Mouse (Mus musculus): Measurements from ENCODE around the gene Syf2.
"Not testable (repeated sequence)": the region's sequence is repeated elsewhere in the genome, so short reads cannot be mapped to it uniquely, and the experiment has no call there.

Gene Syf2

DNA sequence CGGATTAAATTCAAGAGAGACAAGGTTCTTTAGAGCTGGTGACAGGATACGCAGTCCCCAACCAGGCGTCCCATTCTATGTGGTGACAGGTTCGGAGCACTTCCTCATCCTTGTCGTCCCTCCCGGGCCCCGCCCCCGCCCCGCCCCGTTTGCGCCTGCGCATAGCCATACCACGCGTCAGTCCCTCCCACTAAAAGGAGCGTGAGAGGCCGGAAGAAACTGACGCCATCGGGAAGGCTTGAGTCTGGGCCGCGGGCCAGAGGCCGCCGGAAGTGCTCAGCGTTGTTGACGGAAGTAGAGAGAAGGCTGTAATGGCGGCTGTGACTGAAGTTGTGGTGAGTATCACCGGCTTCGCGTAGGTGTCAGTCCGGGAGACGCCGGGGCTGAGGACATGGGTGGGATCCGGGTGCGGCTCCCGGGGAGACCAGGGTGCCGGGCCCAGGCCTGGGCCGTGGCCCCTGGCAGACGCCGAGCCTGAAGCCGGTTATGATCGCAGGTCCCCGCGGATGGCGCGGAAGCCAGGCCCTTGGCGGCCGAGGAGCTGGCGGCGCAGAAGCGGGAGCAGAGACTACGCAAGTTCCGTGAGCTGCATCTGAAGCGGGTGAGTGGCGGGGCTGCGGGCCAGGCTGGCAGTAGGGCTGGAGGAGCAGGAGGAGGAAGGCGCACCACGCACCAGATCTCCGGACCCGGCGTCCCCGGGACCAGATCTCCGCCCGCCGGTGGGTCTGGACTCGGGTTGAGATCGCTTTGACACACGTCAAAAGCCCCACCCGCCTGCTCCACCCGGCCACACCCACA lies at the start of gene Syf2:
Gene Syf2 (plus strand): TSS at position 215 of the 798 bp plus-strand sequence.
- DNase-seq (ENCODE audit: low read depth, low spot score), result peak; percentile 98

- DNase-seq (ENCODE audit: low read depth, low spot score), result no peak
Measured at GRCm38 (mm10) chr4:134883266-134883665, 47.4 kb upstream of the Syf2 start.

DNA sequence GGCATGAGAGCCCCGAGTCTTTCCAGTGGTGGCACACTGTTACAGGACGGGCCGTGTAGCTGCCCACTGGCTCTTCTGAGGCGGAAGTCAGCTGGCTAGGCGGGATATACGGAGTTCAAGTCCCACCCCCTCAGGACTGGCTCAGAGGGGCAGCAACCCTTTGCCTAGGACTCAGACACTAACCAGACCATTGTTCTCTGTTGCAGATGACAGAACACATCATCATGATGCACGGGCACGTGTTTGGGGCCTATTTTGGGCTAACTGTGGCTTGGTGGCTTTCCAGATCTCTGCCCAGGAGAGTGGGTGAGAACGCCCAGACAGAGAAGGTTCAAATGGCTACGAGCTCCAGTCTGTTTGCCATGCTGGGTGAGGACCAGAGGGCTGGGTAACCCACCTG lies 46.9 kb upstream of the Syf2 start:
- no peak for DNase-seq (ENCODE audit: low read depth, low spot score)

DNA sequence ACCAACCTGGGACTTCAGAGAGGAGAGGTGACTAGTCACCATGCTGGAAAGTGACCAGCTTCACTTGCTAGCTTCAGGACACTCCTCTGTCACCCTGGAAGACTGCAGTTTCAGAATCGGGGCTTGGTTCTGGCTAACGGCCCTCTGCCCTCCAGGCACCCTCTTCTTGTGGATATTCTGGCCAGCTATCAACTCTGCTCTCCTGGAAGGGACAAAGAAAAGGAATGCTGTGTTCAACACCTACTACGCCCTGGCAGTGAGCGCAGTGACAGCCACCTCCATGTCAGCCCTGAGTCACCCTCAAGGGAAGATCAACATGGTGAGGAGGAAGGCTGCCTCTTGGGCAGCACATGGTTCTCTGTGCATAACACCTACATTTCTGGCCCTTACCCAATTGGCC lies 46.3 kb upstream of the Syf2 start:
- DNase-seq (ENCODE audit: low read depth, low spot score), result no peak

- DNase-seq (ENCODE audit: low read depth, low spot score), result no peak
Measured at GRCm38 (mm10) chr4:134892096-134892495, 38.6 kb upstream of the Syf2 start.

DNA sequence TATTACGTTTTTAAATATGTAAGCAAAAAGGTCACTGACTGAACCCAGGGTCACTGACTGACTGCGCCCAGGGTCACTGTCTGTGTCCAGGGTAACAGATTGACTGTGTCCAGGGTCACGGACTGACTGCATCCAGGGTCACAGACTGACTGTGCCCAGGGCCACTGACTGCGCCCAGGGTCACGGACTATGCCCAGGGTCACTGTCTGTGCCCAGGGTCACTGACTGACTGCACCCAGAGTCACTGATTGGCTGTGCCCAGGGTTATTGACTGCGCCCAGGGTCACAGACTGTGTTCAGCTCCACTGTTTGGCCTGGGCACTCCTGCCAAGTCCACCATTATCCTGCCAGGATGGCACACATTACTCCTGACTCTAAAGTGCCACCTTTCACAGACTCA lies 33.4 kb upstream of the Syf2 start:
- no peak for DNase-seq (ENCODE audit: low read depth, low spot score)

DNA sequence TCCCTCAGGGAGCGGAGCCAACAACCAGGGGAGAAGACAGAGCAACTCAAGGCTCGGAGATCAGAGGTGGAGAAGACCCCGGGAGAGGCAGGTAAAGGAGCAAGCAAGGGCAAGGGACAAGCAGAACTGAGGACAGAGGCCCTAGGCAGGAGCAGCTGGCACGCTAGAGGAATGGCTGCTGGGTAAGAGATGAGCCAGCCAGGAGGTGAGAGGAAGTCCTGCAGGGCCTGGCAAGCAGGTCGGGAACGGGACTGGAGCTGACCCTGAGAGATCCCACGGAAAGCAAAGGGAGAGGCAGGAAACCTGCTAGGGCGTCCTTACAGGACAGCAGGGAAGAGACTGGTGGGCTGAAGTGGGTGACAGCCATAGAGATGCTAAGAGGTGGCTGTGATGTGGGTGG lies 29.6 kb upstream of the Syf2 start:
- no peak for DNase-seq (ENCODE audit: low read depth, low spot score)

- no peak for DNase-seq (ENCODE audit: low read depth, low spot score)
Measured at GRCm38 (mm10) chr4:134903046-134903445, 27.7 kb upstream of the Syf2 start.

- not testable (repeated sequence) for DNase-seq (ENCODE audit: low read depth, low spot score)
Measured at GRCm38 (mm10) chr4:134911406-134911805, 19.3 kb upstream of the Syf2 start.

- no peak for DNase-seq (ENCODE audit: low read depth, low spot score)
Measured at GRCm38 (mm10) chr4:134913413-134913812, 17.3 kb upstream of the Syf2 start.

DNA sequence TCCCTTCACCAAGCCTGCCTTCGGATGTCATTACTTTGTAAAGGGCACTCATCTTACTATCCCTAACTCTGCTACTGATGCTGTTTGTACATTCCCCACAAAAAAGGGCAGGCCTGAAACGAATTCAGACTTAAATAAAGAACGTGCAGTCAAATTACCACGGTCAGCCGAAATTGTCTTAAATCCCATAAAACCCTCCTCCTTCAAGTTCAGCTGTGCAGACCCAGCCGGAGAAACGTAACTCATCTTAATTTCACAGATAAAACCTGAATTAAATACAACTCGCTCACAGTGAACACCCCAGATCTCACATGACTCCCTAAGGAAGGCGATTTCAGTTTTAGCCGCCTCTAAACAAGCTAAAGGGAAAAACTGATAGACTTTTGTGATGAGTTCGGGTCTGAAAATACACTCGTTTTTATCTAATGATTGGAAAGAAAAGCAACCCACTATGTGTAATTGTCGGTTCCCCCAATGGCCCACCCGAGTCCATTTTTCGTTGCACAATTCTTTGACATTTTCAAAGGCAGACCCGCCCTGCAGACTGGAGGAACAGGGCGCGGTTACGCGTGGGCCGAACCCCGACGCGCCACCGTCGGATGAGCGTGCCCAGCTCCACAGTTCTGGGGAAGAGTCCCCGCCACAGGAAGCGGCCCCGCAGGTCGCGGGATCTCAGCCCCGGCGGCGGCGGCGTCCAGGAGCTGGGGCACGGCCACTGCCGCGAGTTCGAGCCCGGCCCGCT lies 16.4 kb upstream of the Syf2 start:
- no peak for DNase-seq (ENCODE audit: low read depth, low spot score)

DNA sequence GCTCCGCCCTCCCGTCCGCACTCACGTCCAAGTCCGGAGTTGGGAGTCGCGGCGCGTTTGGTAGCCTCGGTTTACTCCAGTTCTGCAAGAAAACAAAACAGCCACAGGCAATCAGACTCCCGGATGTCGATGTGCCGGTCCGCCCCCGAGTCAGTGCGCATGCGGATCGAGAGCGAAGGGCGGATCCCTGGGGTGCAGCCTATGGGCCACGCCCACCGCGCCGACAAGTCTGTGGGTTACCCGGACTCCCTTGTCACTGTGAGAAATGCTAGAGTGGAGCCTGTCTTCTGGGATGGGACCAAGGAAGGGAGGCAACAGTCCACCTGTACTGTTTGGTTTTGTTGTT lies 15.9 kb upstream of the Syf2 start, which contains the start of gene Tmem50a:
Gene Tmem50a (minus strand): TSS at position 161 of the 346 bp plus-strand sequence.
- DNase-seq (ENCODE audit: low read depth, low spot score), result peak; percentile 91

- DNase-seq (ENCODE audit: low read depth, low spot score), result peak; percentile 58
Measured at GRCm38 (mm10) chr4:134915223-134916050, 15.3 kb upstream of the Syf2 start.

- no peak for DNase-seq (ENCODE audit: low read depth, low spot score)
Measured at GRCm38 (mm10) chr4:134917194-134917593, 13.5 kb upstream of the Syf2 start.

GRCm38 (mm10) chr4:134918381-134918780 lies 12.3 kb upstream of the Syf2 start:
- peak; percentile 93 for DNase-seq (ENCODE audit: low read depth, low spot score)

DNA sequence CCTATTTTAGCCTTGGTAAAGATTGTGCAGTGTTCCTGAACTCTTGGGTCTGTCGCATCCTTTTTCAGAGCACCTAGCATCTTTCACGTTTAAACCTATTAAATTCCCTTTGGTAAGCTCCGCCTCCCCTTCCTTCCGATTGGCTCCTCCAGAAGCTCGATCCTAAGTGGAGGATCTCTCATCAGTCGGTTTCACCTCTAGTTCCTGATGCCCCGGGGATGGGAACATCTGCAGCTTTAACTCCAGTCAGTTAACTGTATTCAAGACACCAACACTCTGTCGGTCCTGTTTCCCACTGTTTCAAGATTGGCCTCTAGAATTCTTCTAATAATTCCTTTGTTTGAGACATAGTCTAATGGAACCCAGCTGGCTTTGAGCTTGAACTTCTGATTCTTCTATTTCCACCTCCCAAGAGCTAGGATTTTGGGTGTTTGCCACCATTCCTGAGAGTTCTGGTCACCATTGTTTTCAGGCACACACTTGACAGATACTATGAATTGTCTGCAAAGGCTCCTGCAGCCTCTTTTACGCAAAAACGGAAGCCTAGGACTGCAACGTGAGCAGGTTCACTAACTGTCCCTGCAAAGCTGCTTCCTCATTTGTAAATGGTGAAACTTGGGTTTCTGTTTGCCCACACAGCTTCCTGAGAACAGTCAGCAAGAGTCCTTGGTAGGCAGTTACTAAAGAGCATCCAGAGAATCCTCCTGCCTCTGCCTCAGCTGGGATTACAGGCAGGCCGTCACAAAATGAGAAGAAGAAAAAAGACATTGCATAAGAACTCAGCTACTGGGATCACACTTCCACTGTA lies 10.8 kb upstream of the Syf2 start:
- DNase-seq (ENCODE audit: low read depth, low spot score), result no peak

- no peak for DNase-seq (ENCODE audit: low read depth, low spot score)
Measured at GRCm38 (mm10) chr4:134920631-134921030, 10.1 kb upstream of the Syf2 start.

DNA sequence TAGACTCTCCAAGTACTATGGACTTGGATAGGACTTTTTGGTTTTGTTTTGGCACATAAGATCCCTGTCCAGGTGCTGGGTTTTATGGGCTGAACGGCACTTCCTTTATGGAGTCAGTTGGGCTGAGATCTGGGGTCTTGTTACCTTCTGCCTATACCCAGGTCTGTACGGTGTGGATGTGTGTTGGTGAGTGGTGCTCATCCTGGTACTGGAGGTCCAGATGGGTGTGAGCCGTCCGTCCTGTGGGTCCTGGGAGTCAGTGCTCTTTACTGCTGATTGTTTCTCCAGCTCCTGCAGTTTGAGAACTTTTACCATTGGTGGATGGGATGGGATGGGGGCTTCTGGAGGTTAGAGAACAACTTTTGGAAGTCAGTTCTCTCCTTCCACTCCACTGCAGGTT lies 9.0 kb upstream of the Syf2 start:
- DNase-seq (ENCODE audit: low read depth, low spot score), result no peak

GRCm38 (mm10) chr4:134922111-134922924 lies 8.4 kb upstream of the Syf2 start:
- DNase-seq (ENCODE audit: low read depth, low spot score), result no peak

DNA sequence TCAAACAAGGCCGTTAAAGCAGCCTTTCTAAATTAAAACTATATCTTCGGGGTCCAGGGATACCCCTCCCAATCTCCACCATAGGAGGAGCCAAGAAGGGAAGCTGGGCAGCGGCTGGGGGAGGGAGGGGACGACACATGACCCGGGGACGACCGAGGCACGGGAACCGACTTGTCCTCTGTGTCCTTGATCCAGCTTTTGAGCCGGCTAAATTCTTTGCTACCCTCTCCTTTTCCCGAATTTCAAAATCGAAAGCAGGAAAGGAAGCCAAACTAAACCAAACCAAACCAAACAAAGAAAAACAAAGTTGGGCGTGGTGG lies 7.8 kb upstream of the Syf2 start:
- DNase-seq (ENCODE audit: low read depth, low spot score), result peak; percentile 84

All from skeletal muscle tissue, adult 2 months (tissue).